Mouse (Mus musculus) megakaryocyte, embryonic 14.5 days (primary cell): Measurements from ENCODE around the gene Ooep. TPM values are rescaled to one million over a fixed set of nuclear protein-coding genes. Genes with fewer than 3 reads are reported as not detected.

Experiments
- H3K27me3 ChIP-seq: replicated peaks from 2 replicates; pipeline ENCODE3; 2012; ENCODE audit warnings: inconsistent platforms
- H3K36me3 ChIP-seq: replicated peaks from 2 replicates; pipeline ENCODE3; 2012; ENCODE audit warnings: low read length, inconsistent platforms, mixed read lengths
- H3K4me1 ChIP-seq: 2 replicates; pipeline ENCODE4 v1.6.1; 2012; ENCODE audit warnings: inconsistent platforms
- H3K4me3 ChIP-seq: replicated peaks from 2 replicates; pipeline ENCODE3; 2012; ENCODE audit warnings: moderate library complexity, mild to moderate bottlenecking, inconsistent platforms
- H3K9me3 ChIP-seq: 2 replicates; pipeline ENCODE4 v1.6.1; 2012; ENCODE audit warnings: inconsistent platforms
- FLI1 ChIP-seq: IDR thresholded peaks from 2 replicates; pipeline ENCODE4 v1.6.1; 2012; ENCODE audit warnings: low read length, inconsistent platforms, mixed read lengths
- GATA1 ChIP-seq: IDR thresholded peaks from 3 replicates; pipeline ENCODE4 v1.6.1; 2012; ENCODE audit warnings: mixed read lengths, low read length, inconsistent platforms, borderline replicate concordance
- polyA plus RNA-seq: library from polyadenylated mRNA; stranded (reverse); fragments of >175 nt; gene quantifications from 2 replicates; pipeline ENCODE4 v1.2.3, GENCODE M21; 2012; ENCODE audit warnings: low replicate concordance; ENCODE audit not compliant: insufficient read depth

Ooep gene
- polyA plus RNA-seq, 1 experiment = not detected

DNA sequence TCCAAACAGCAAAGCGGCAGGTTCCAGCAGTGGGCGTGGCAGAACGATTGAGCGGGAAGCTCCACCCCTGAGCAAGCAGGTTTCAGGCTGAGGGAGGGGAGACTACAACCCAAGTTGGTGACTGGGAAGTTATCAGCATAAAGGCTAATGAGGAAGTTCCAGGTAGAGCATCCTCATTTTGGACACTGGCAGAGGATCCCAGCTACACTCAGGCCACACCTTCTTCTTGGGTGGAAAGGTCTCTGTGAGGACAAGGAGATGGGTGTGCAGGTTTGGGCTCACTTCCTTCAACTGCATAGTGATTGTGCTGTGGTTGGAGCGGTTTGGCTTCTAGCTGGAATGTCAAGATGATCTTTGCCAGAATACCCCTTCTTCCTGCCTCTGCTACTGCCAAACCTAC is 11.5 kb upstream of the Ooep start:
- no peak for TF ChIP-seq GATA1
- TF ChIP-seq FLI1 = no peak
- Histone ChIP-seq H3K9me3 (peaks cover 15% of the 10 kb centered on the region; the same call in 1 of the 2 replicates), H3K36me3 (no peaks in the 10 kb centered on the region), H3K4me1 (no peaks in the 10 kb centered on the region; the same call in 1 of the 2 replicates), H3K27me3 (peaks cover 41% of the 10 kb centered on the region), H3K4me3 (no peak overlapping the region)

DNA sequence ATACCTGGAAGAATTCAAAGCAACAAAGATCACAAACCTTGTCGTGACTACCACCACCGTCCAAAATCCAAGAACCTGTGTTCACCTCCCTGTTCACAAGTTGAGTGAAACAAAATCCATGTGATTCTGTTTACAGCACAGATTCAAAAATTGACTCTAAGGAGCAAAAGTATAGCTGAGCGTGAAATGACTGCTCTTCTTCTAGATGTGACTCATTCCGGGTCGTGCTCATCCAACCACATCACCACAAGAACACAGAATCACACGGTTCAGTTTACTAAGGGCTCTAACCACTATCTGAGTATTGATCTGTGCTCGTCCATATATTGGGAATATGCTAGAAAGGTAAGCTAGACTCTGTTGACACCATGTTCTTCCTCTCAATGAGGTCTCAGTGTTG is 8.4 kb upstream of the Ooep start:
- no peak overlapping the region for H3K4me3 ChIP-seq
- TF ChIP-seq FLI1 (no peak), GATA1 (no peak)
- H3K9me3 ChIP-seq = peaks cover 5% of the 10 kb centered on the region; the same call in 1 of the 2 replicates
- H3K4me1 ChIP-seq = no peaks in the 10 kb centered on the region; the same call in 1 of the 2 replicates
- H3K36me3 ChIP-seq = no peaks in the 10 kb centered on the region
- peaks cover 23% of the 10 kb centered on the region for H3K27me3 ChIP-seq

DNA sequence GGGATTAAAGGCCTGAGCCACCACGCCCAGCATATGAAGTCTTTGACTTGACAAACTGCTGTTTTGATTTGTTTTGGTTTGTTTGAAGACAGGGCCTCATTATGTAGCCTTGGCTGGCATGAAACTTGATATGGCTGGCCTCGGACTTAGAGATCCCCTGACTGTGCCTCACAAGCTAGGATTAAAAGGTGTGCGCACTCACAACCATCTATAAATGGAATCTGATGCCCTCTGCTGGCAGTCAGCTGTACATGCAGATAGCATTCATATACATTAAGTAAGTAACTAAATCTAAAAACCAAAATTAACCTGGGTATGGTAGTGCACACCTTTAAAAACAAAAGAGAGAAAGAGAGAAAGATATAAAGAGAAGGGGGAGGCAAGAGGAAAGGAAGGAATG is 7.4 kb upstream of the Ooep start:
- TF ChIP-seq FLI1 (no peak), GATA1 (no peak)
- H3K9me3 ChIP-seq = peaks cover 5% of the 10 kb centered on the region; the same call in 1 of the 2 replicates
- H3K27me3 ChIP-seq = peaks cover 20% of the 10 kb centered on the region
- no peak overlapping the region for H3K4me3 ChIP-seq
- no peaks in the 10 kb centered on the region for H3K36me3 ChIP-seq
- H3K4me1 ChIP-seq = no peaks in the 10 kb centered on the region; the same call in 1 of the 2 replicates

DNA sequence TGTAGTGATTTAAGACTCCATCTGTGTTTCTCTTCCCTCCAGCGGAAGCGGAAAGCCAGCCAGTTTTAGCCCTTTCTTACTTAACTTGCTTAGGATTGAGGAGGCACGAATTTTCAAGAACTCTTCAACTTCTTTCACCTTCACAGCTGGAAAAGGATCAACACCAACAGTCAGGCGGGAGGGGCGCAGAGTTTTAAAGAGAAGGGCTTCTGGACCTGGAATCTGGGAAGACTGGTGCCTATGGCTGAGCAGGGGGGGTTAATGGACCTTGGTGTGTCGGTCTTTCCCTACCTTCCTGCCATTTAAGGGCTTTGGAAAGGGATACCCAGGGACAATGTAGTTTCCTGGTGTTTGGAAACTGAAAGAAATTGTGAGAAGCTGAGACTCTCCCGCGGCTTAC is 979 bp downstream of the Ooep start:
- Histone ChIP-seq H3K36me3 (no peaks in the 10 kb centered on the region), H3K27me3 (peaks cover 51% of the 10 kb centered on the region), H3K4me1 (peaks cover 8% of the 10 kb centered on the region), H3K4me3 (no peak overlapping the region), H3K9me3 (no peaks in the 10 kb centered on the region)
- no peak for TF ChIP-seq FLI1
- no peak for TF ChIP-seq GATA1

DNA sequence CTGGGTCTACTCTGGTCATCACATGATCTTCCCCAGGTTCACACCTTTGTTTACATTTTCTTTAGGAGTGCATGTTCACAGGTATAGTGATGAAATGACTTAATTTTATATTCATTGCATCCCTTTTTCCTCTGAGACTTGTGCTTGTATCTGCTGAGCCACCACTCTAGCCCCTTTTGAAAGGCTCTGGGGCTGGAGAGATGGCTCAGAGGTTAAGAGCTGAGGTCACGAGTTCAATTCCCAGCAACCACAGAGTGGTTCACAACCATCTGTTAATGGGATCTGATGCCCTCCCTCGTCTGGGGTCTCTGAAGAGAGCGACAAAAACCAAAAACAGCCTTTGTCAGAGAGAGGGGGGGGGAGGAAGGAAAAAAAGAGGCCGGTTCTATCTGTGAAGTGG is 3.0 kb downstream of the Ooep start:
- no peaks in the 10 kb centered on the region for H3K36me3 ChIP-seq
- peaks cover 50% of the 10 kb centered on the region for H3K27me3 ChIP-seq
- peaks cover 8% of the 10 kb centered on the region for H3K4me1 ChIP-seq
- TF ChIP-seq FLI1 (no peak), GATA1 (no peak)
- no peaks in the 10 kb centered on the region for H3K9me3 ChIP-seq
- no peak overlapping the region for H3K4me3 ChIP-seq

DNA sequence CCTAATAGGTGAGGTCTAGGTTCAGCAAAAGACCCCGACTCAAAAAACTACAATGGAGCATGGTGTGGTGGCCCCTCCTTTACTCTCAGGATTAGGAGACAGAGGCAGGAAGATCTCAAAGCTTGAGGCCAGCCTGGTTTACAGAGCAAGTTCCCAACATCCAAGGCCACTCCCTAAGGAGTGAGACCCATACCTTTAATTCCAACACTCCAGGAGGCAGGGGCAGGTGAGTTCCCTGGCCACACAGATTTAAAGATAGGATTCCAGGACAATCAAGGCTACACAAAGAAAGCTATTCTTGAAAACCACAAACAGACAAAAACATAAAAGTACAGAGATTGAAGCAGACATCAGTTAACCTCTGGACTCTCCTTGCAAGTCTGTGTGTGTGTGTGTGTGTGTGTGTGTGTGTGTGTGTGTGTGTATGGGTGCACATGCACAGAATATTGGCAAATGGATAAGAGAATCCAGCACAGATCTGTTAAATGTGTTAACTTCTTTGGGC is 3.6 kb downstream of the Ooep start:
- peaks cover 47% of the 10 kb centered on the region for H3K27me3 ChIP-seq

DNA sequence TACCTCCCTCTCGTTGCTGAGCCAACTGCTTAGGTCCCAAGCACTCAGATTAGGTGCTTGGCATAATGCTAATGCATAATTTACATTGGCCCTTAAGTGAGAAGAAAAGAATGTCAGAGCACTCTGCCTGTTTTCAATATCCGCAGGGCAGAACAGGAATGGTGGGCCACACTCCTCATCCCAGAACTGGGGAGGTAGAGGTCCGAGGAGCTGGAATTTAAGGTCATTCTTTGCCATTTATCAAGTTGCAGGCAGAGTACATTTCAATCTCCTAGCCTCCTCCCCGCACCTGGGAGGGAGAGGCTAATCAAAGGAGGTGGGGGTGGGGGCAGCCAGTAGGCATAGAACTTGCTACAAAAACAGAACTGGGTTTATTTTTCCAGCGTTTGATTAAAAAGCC is 4.1 kb downstream of the Ooep start:
- H3K4me3 ChIP-seq = no peak overlapping the region
- no peak for TF ChIP-seq GATA1
- TF ChIP-seq FLI1 = no peak

More for the DNA sequence above, 3.6 kb downstream of the Ooep start:
- no peak for TF ChIP-seq GATA1
- Histone ChIP-seq H3K4me3 (no peak overlapping the region), H3K9me3 (no peaks in the 10 kb centered on the region), H3K4me1 (peaks cover 8% of the 10 kb centered on the region), H3K36me3 (no peaks in the 10 kb centered on the region)

DNA sequence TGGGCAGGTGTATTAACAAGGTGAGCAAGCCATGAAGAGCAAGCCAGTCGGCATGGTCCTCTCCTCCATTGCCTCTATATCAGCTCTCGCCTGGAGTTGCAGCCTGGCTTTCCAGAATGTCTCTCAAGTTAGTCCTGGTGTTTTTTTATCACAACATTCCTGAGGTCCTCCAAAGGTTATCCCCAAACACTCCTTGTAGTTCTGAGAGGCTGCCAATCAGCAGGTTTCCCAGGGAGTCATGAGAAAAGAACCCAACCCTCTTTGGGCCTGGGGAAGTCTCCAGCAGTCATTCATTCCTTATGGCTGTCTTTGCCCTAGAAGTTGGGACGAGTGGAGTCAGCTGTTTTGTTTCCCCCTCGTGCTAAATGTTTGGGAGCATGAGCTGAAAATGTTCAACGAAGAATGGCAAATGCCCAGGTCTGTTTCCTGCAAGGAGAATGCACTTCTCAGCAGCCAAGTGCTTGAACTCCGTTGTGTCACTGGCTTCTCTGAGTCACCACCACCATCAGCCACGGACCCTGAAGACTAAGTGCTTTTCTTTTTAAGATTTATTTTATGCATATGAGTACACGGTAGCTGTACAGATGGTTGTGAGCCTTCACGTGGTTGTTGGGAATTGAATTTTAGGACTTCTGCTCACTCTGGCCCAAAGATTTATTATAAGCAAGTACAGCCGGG is 5.6 kb downstream of the Ooep start:
- TF ChIP-seq FLI1 (no peak), GATA1 (no peak)
- no peaks in the 10 kb centered on the region for H3K36me3 ChIP-seq

More for the DNA sequence above, 4.1 kb downstream of the Ooep start:
- no peaks in the 10 kb centered on the region for H3K36me3 ChIP-seq
- no peaks in the 10 kb centered on the region for H3K9me3 ChIP-seq
- H3K4me1 ChIP-seq = peaks cover 8% of the 10 kb centered on the region
- peaks cover 42% of the 10 kb centered on the region for H3K27me3 ChIP-seq

DNA sequence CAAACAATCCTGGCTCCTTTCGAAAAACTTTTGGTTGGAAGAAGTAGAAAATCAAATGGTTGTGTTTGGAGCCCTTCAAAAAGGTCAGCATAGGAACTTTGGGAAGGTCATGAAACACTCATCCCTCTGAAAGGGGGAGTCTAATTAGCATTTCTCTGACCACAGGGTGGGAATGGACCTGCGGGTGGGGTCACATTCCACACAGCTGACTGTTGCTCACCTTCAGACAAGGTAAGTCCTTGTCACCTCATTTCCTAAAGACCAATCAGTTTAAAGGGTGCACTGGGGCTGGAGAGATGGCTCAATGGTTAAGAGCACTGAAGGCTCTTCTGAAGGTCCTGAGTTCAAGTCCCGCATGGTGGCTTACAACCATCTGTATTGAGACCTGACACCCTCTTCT is 7.1 kb downstream of the Ooep start:
- TF ChIP-seq GATA1 (no peak), FLI1 (no peak)
- Histone ChIP-seq H3K4me1 (no peaks in the 10 kb centered on the region; the same call in 1 of the 2 replicates), H3K36me3 (no peaks in the 10 kb centered on the region), H3K27me3 (peaks cover 24% of the 10 kb centered on the region), H3K9me3 (no peaks in the 10 kb centered on the region), H3K4me3 (no peak overlapping the region)

More for the DNA sequence above, 5.6 kb downstream of the Ooep start:
- Histone ChIP-seq H3K9me3 (no peaks in the 10 kb centered on the region), H3K27me3 (peaks cover 34% of the 10 kb centered on the region), H3K4me3 (no peak overlapping the region), H3K4me1 (peaks cover under 1% of the 10 kb centered on the region; the same call in 1 of the 2 replicates)

DNA sequence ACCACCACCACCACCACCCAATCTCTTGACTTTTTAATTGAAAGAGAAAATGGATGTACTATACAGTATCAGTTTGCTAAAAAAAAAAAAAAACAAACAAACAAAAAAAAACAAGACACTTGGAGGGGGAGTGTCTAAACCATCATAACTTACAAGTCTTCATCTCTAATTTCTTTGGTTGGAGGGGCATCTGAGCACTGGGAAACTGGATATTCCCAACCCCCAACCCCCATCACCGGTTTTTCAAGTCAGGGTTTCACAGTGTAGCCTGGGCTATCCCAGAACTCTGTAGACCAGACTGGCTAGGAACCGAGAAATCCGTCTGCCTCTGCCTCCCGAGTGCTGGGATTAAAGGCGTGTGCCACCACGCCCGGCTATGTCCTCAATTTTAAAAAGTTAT is 8.7 kb downstream of the Ooep start:
- Histone ChIP-seq H3K36me3 (no peaks in the 10 kb centered on the region), H3K4me3 (no peak overlapping the region), H3K4me1 (peaks cover 7% of the 10 kb centered on the region), H3K27me3 (peaks cover 19% of the 10 kb centered on the region), H3K9me3 (no peaks in the 10 kb centered on the region)
- TF ChIP-seq FLI1 (no peak), GATA1 (no peak)

DNA sequence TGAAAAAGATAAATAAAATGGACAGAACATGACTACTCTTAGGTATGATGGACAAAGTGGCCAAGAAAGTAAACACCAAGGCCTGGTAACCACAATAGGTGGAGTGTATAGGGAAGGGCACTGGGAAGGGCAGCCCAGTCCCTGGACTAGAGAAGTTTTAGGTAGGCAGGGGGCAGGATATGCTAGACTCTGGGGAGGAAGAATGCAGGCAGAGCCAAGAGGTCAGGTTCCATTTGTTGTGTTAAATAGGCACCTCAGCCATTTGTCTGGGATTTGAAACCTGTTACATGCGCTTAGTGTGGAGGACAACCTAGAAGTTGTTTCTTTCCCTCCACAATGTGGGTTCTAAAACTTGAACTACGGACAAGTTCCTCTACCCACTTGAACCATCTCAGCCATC is 9.2 kb downstream of the Ooep start:
- Histone ChIP-seq H3K36me3 (no peaks in the 10 kb centered on the region), H3K9me3 (no peaks in the 10 kb centered on the region), H3K4me1 (peaks cover 7% of the 10 kb centered on the region), H3K27me3 (peaks cover 17% of the 10 kb centered on the region), H3K4me3 (no peak overlapping the region)
- TF ChIP-seq FLI1 (no peak), GATA1 (no peak)
